Comparison of ENCODE assay signal across 8 mouse cellular contexts in genomic region chr1:73962668-73963371, GRCm38 (mm10).
DNase-seq lines count a peak whose midpoint lies in the region; ATAC-seq and TF ChIP-seq lines count a peak whose summit lies in the region.

No protein-coding gene starts in this region.

- H3K9ac ChIP-seq in intestine, postnatal 0 days (ENCODE audit: low read depth, low read length), result peak overlapping the region; percentile 48; the same call in 1 of the 2 replicates
- no peak overlapping the region for H3K9ac ChIP-seq in liver, embryonic 12.5 days

- WGBS in intestine, postnatal 0 days, result 12% methylated on average over 12 of the region's 12 CpGs
- 24% methylated on average over 12 of the region's 12 CpGs for WGBS in liver, embryonic 12.5 days (ENCODE audit: insufficient replicate concordance)

- H3K9me3 ChIP-seq in intestine, postnatal 0 days (ENCODE audit: control insufficient read depth), result no peaks in the 10 kb centered on the region
- no peaks in the 10 kb centered on the region for H3K9me3 ChIP-seq in liver, embryonic 12.5 days (replicated peaks)

- H3K4me1 ChIP-seq in intestine, postnatal 0 days (replicated peaks; ENCODE audit: control insufficient read depth, insufficient read depth, low read length), result peaks cover 9% of the 10 kb centered on the region
- peaks cover 14% of the 10 kb centered on the region; the same call in 1 of the 2 replicates for H3K4me1 ChIP-seq in liver, embryonic 12.5 days

- ATAC-seq in frontal cortex, adult (ENCODE audit: low TSS enrichment), result peak; percentile 64
- ATAC-seq in intestine, postnatal 0 days, result peak; percentile 80
- ATAC-seq in liver, embryonic 12.5 days, result peak; percentile 68

- peak overlapping the region; percentile 21 for H3K4me3 ChIP-seq in intestine, postnatal 0 days (ENCODE audit: low read depth, low read length)
- no peak overlapping the region for H3K4me3 ChIP-seq in liver, embryonic 12.5 days

- peak overlapping the region; percentile 73 for H3K27ac ChIP-seq in intestine, postnatal 0 days (ENCODE audit: low read depth, low read length)
- H3K27ac ChIP-seq in liver, embryonic 12.5 days, result peak overlapping the region; percentile 70

- H3K4me2 ChIP-seq in intestine, postnatal 0 days (replicated peaks; ENCODE audit: low read depth), result peak overlapping the region; percentile 54
- no peak overlapping the region for H3K4me2 ChIP-seq in liver, embryonic 12.5 days

- no peaks in the 10 kb centered on the region for H3K27me3 ChIP-seq in intestine, postnatal 0 days (replicated peaks; ENCODE audit: control insufficient read depth, insufficient read depth, low read length)
- H3K27me3 ChIP-seq in liver, embryonic 12.5 days (replicated peaks), result no peaks in the 10 kb centered on the region

- TF ChIP-seq CTCF in intestine, postnatal 0 days (IDR thresholded peaks at IDR 0.05; ENCODE audit: low read depth), result peak; percentile 71

- no peak for DNase-seq in frontal cortex, adult 2 months (ENCODE audit: extremely low spot score in 1 of 2, low spot score in 1 of 2)
- DNase-seq in embryo, embryonic 11.5 days (ENCODE audit: low read depth, low spot score), result peak; percentile 63
- peak; percentile 93 to 97 for DNase-seq in heart, adult 18-20 months
- DNase-seq in neural tube, embryonic 10.5 days (ENCODE audit: extremely low spot score, low spot score), result peak; percentile 64
- no peak for DNase-seq in c-Kit-positive CD71-positive TER-119-positive erythroid progenitor cells, embryonic 14.5 days (ENCODE audit: low spot score)

- H3K36me3 ChIP-seq in intestine, postnatal 0 days (ENCODE audit: control insufficient read depth, insufficient read depth), result no peaks in the 10 kb centered on the region; the same call in 1 of the 2 replicates
- no peaks in the 10 kb centered on the region; the same call in 1 of the 2 replicates for H3K36me3 ChIP-seq in liver, embryonic 12.5 days

Comparison
In these comparisons a context has a peak if more than half of its experiments do, and no peak if none do; other contexts are left out.
1. DNase-seq: peak in embryo, embryonic 11.5 days (single experiment), heart, adult 18-20 months (2 of 2) and neural tube, embryonic 10.5 days (single experiment); none in frontal cortex, adult 2 months (0 of 2) and c-Kit-positive CD71-positive TER-119-positive erythroid progenitor cells, embryonic 14.5 days (single experiment).
2. Peak in every context shown above with its lines, with median percentiles within 50 percentile points of each other: ATAC-seq.